Mouse (Mus musculus) stomach, embryonic 14.5 days (tissue): ENCODE data around the gene Gm45713. TPM values are rescaled to one million over a fixed set of nuclear protein-coding genes. Genes with fewer than 3 reads are reported as not detected.

Experiments
- ATAC-seq: fragments of 200-750 bp; cut with Nextera tagmentation; 2 replicates; pipeline ENCODE4 v1.8.0; 2017; ENCODE audit warnings: low read depth, moderate TSS enrichment; ENCODE audit not compliant: insufficient number of reproducible peaks, insufficient read depth, low FRiP score
- H3K27ac ChIP-seq: fragments of 300-500 bp; sonication (generic); 2 replicates; pipeline ENCODE4 v1.5.1; 2014; ENCODE audit warnings: mild to moderate bottlenecking, low read length, moderate library complexity, mixed read lengths
- H3K27me3 ChIP-seq: fragments of 300-500 bp; sonication (generic); 2 replicates; pipeline ENCODE4 v1.6.1; 2014; ENCODE audit warnings: low read length, control low read depth, mixed read lengths; ENCODE audit not compliant: control insufficient read depth, insufficient read depth
- H3K36me3 ChIP-seq: fragments of 300-500 bp; sonication (generic); 2 replicates; pipeline ENCODE4 v1.6.1; 2014; ENCODE audit warnings: mild to moderate bottlenecking, control low read depth, low read length, moderate library complexity, mixed read lengths; ENCODE audit not compliant: control insufficient read depth, insufficient read depth
- H3K4me1 ChIP-seq: fragments of 300-500 bp; sonication (generic); 2 replicates; pipeline ENCODE4 v1.6.1; 2014; ENCODE audit warnings: low read length, control low read depth, mixed read lengths; ENCODE audit not compliant: control insufficient read depth, insufficient read depth
- H3K4me2 ChIP-seq: fragments of 300-500 bp; sonication (generic); replicated peaks from 2 replicates; pipeline ENCODE4 v1.6.1; 2014; ENCODE audit warnings: low read depth, low read length, control low read depth
- H3K4me3 ChIP-seq: fragments of 300-500 bp; sonication (generic); 2 replicates; pipeline ENCODE4 v1.5.1; 2014; ENCODE audit warnings: low read depth, low read length, control low read depth
- H3K9ac ChIP-seq: fragments of 300-500 bp; sonication (generic); replicated peaks from 2 replicates; pipeline ENCODE4 v1.6.1; 2014; ENCODE audit warnings: low read depth, mild to moderate bottlenecking, control low read depth, low read length, moderate library complexity, mixed read lengths
- H3K9me3 ChIP-seq: fragments of 300-500 bp; sonication (generic); 2 replicates; pipeline ENCODE4 v1.6.1; 2016; ENCODE audit warnings: low read depth, low read length, control low read depth; ENCODE audit not compliant: control insufficient read depth
- WGBS: fragments of 180-500 bp; shearing (Covaris S2); extraction: QIAGEN DNeasy Blood & Tissue Kit; methylation state at CpG from one replicate; pipeline ENCODE4 v1.1.7; 2014; 5-methylcytosine and 5-hydroxymethylcytosine counted together
- polyA plus RNA-seq: library from polyadenylated mRNA; unstranded; fragments of >200 nt; fragmentation: Nextera tagmentation; extraction: Ambion mirVana; gene quantifications from 2 replicates; pipeline ENCODE4 v1.2.1, GENCODE M21; 2014

The Gm45713 gene
- polyA plus RNA-seq, 1 experiment from 2014 or later = 0.65 TPM

- H3K4me1 ChIP-seq = peaks cover 20% of the 10 kb centered on the region; the same call in 1 of the 2 replicates
- no peaks in the 10 kb centered on the region for H3K9me3 ChIP-seq
- no peaks in the 10 kb centered on the region for H3K27me3 ChIP-seq
- 97% methylated on average over 11 of the region's 11 CpGs for WGBS
- H3K36me3 ChIP-seq = peaks cover 26% of the 10 kb centered on the region
- H3K9ac ChIP-seq = no peak overlapping the region
- no peak overlapping the region for H3K4me3 ChIP-seq
- H3K27ac ChIP-seq = no peak overlapping the region
- no peak for ATAC-seq
- H3K4me2 ChIP-seq = no peak overlapping the region
Measured at GRCm38 (mm10) chr7:45147267-45147666, 11.2 kb upstream of the Gm45713 start.

DNA sequence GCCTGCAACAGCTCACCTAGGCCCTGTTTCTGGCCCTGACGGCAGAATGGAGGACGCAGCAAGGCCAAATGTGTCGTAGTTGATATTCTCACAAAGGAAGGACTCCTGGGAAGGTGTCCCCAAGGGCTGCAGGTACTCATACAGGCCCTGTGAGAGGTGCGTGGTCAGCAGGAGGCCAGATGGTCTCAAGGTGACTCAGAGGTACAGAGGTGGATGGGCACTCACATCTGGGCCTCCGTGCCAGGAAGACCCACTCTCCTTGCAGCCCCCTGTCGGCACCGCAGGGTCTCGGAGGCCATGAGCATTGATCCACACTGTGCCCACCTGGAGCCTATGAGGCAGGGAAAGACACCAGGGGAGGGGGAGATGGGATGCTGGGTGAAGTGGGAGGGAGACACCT is 9.4 kb upstream of the Gm45713 start:
- Histone ChIP-seq H3K27me3 (no peaks in the 10 kb centered on the region), H3K4me3 (no peak overlapping the region), H3K9me3 (no peaks in the 10 kb centered on the region), H3K4me2 (no peak overlapping the region), H3K27ac (no peak overlapping the region), H3K36me3 (peaks cover 27% of the 10 kb centered on the region), H3K4me1 (peaks cover 2% of the 10 kb centered on the region; the same call in 1 of the 2 replicates), H3K9ac (no peak overlapping the region)
- WGBS = 94% methylated on average over 8 of the region's 8 CpGs
- ATAC-seq = no peak

GRCm38 (mm10) chr7:45144368-45145174 is 8.5 kb upstream of the Gm45713 start:
- Histone ChIP-seq H3K27me3 (no peaks in the 10 kb centered on the region), H3K9me3 (no peaks in the 10 kb centered on the region), H3K27ac (no peak overlapping the region), H3K4me3 (no peak overlapping the region), H3K4me2 (no peak overlapping the region), H3K9ac (no peak overlapping the region), H3K4me1 (no peaks in the 10 kb centered on the region), H3K36me3 (peaks cover 27% of the 10 kb centered on the region)
- no peak for ATAC-seq
- WGBS = 87% methylated on average over 13 of the region's 13 CpGs

GRCm38 (mm10) chr7:45141914-45142313 is 5.9 kb upstream of the Gm45713 start:
- H3K27me3 ChIP-seq = no peaks in the 10 kb centered on the region
- H3K27ac ChIP-seq = no peak overlapping the region
- H3K36me3 ChIP-seq = peaks cover 22% of the 10 kb centered on the region
- no peak overlapping the region for H3K4me3 ChIP-seq
- no peaks in the 10 kb centered on the region for H3K4me1 ChIP-seq
- WGBS = 90% methylated on average over 5 of the region's 5 CpGs
- no peak overlapping the region for H3K9ac ChIP-seq
- no peak overlapping the region for H3K4me2 ChIP-seq
- H3K9me3 ChIP-seq = no peaks in the 10 kb centered on the region
- ATAC-seq = no peak

- WGBS = 86% methylated on average over 3 of the region's 3 CpGs
- H3K27me3 ChIP-seq = no peaks in the 10 kb centered on the region
- no peak overlapping the region for H3K9ac ChIP-seq
- H3K9me3 ChIP-seq = no peaks in the 10 kb centered on the region
- H3K4me2 ChIP-seq = no peak overlapping the region
- H3K36me3 ChIP-seq = peaks cover 20% of the 10 kb centered on the region
- no peak overlapping the region for H3K4me3 ChIP-seq
- H3K4me1 ChIP-seq = no peaks in the 10 kb centered on the region
- no peak overlapping the region for H3K27ac ChIP-seq
- ATAC-seq = no peak
Measured at GRCm38 (mm10) chr7:45141319-45141718, 5.3 kb upstream of the Gm45713 start.

DNA sequence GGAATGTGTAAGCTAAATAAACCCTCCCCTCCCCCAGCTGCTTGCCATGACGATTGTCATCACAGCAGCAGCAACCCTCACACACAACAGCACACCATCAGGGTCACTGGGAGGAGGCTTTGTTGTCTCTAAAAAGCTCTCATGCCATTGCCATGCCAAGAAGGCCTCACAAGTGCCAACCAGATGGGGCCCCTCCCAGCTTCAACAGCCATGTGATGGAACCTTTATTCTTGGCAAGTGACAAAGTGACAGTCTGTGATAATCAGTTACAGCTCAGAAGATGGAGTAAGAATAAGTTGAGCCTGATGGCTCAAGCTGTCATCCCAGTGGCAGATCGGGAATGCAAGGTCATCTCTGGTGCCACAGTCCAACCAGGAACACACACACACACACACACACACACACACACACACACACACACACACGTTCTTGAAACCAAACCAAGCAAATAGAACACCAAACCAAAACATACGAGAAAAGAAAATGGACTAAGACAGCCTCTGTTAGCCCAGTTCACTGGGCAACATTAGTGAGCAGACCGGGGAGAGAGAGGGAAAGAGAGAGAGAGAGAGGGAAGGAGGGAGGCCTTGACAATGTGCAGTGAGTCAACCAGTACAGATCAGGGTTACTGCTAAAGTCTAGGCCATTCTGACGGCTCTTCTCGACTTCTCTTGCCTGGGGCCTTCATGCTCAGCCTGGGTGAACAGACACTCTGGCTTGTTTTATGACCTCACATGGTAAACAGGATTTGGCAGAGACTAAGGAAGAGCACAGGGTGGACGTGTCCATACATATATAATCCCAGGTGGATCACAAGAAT is 4.1 kb upstream of the Gm45713 start:
- H3K4me1 ChIP-seq = no peaks in the 10 kb centered on the region
- H3K36me3 ChIP-seq = peaks cover 14% of the 10 kb centered on the region
- H3K4me3 ChIP-seq = no peak overlapping the region
- ATAC-seq = no peak
- no peak overlapping the region for H3K9ac ChIP-seq
- H3K27me3 ChIP-seq = no peaks in the 10 kb centered on the region
- WGBS = 72% methylated on average over 8 of the region's 8 CpGs
- no peak overlapping the region for H3K4me2 ChIP-seq
- no peaks in the 10 kb centered on the region for H3K9me3 ChIP-seq
- H3K27ac ChIP-seq = no peak overlapping the region

DNA sequence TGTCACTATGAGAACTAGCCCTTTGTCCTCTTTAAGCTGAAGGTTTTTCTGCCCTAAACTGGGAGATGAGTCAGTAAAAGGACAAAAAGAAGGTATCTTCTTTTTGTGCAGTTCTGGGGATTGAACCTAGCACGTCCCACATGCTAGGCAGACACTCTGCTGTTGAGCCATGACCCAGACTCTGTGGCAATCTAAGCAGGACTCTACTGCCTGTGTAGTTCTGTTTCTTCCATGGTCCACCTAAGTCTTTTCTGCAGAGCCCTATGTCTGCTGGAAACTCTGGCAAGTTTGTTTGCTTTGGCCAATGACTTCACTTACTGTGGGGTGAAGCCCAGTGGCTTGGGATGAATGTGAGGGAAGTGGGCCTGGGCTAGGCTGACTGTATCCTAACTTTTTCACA is 2.4 kb upstream of the Gm45713 start:
- Histone ChIP-seq H3K4me2 (no peak overlapping the region), H3K27me3 (no peaks in the 10 kb centered on the region), H3K27ac (no peak overlapping the region), H3K9me3 (no peaks in the 10 kb centered on the region), H3K4me1 (no peaks in the 10 kb centered on the region), H3K9ac (no peak overlapping the region), H3K4me3 (no peak overlapping the region), H3K36me3 (peaks cover 3% of the 10 kb centered on the region; the same call in 1 of the 2 replicates)
- 70% methylated on average over 1 of the region's 1 CpGs for WGBS
- ATAC-seq = no peak

DNA sequence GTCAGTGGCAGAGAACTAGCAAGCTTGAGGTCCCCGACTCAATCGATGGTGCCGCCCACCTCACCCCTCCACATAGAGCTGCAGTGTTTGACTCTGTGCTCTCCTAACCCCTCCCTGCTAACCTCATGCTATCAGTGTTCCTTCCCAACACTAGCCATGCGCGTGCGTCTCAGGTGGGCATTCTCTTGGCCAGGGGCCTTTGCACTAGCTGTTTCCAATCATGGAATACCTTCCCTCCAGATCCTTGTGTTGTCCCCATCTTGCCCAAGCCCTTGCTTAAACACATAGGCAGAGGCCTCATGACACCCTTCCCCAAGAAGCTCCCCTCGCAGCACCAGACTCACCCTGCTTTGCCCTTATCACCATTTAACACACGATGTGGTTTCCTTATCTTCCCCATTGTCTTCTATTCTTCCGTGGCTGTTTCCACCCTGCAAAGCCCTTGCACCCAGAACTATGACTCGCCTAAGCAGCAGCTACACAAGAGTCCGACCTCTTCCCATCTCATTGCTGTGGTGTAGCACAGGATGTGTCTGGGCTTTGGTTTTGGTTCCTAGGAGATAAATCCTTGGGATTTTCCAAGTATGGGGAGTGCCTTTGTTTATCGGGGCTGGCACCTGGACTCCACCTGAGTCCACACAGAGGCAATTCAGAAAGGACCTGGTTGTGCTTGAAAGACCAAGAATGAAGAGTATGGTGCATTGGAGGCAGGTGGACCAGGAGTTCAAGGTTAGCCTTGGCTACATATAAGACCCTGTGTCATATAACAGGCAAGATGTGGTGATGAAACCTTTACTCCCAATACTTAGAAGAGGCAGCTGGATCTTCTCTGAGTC is 1.4 kb upstream of the Gm45713 start:
- no peaks in the 10 kb centered on the region for H3K4me1 ChIP-seq
- no peaks in the 10 kb centered on the region for H3K9me3 ChIP-seq
- H3K4me3 ChIP-seq = no peak overlapping the region
- no peaks in the 10 kb centered on the region for H3K27me3 ChIP-seq
- H3K4me2 ChIP-seq = no peak overlapping the region
- 67% methylated on average over 12 of the region's 12 CpGs for WGBS
- no peak for ATAC-seq
- H3K27ac ChIP-seq = no peak overlapping the region
- no peak overlapping the region for H3K9ac ChIP-seq
- H3K36me3 ChIP-seq = 0 out of 2 replicates have a peak, but pooled peaks cover 3% of the 10 kb centered on the region
